Mouse (Mus musculus): ENCODE measurements around the gene Emilin1. TPM values are rescaled to one million over a fixed set of nuclear protein-coding genes. Genes with fewer than 3 reads are reported as not detected.

Gene Emilin1
- polyA plus RNA-seq, 1 experiment: 3.2 TPM

- H3K27me3 ChIP-seq (ENCODE audit: control insufficient read depth, insufficient read depth, low read length, poor library complexity, severe bottlenecking): no peaks in the 10 kb centered on the region
- H3K9me3 ChIP-seq (replicated peaks; ENCODE audit: control insufficient read depth, insufficient read depth, low read length, poor library complexity, severe bottlenecking): no peaks in the 10 kb centered on the region
- TF ChIP-seq POLR2A (IDR thresholded peaks at IDR 0.05; ENCODE audit: insufficient read depth, low read length): no peak
- no peak for TF ChIP-seq CTCF (IDR thresholded peaks at IDR 0.05; ENCODE audit: low read depth, low read length)
- TF ChIP-seq EP300 (IDR thresholded peaks at IDR 0.05; ENCODE audit: insufficient read depth, low read depth, low read length): no peak
- H3K9ac ChIP-seq (ENCODE audit: low read depth, poor library complexity, severe bottlenecking): no peak overlapping the region
- H3K27ac ChIP-seq (ENCODE audit: insufficient read depth, low read length): no peak overlapping the region
- peaks cover 3% of the 10 kb centered on the region for H3K4me1 ChIP-seq (ENCODE audit: control insufficient read depth, insufficient read depth, low read length)
- H3K4me3 ChIP-seq (ENCODE audit: low read depth, low read length): no peak overlapping the region
- H3K36me3 ChIP-seq (ENCODE audit: control insufficient read depth, insufficient read depth, low read length, poor library complexity, severe bottlenecking): no peaks in the 10 kb centered on the region
Observed at GRCm38 (mm10) chr5:30915456-30915855, 2.3 kb downstream of the Emilin1 start.

- Histone ChIP-seq H3K9me3 (replicated peaks; ENCODE audit: control insufficient read depth, insufficient read depth, low read length, poor library complexity, severe bottlenecking) (no peaks in the 10 kb centered on the region), H3K4me3 (ENCODE audit: low read depth, low read length) (peak overlapping the region; percentile 37; the same call in 1 of the 2 replicates), H3K27ac (ENCODE audit: insufficient read depth, low read length) (no peak overlapping the region), H3K9ac (ENCODE audit: low read depth, poor library complexity, severe bottlenecking) (0 out of 2 replicates have a peak overlapping the region, but pooled peaks have one; percentile 22), H3K36me3 (ENCODE audit: control insufficient read depth, insufficient read depth, low read length, poor library complexity, severe bottlenecking) (no peaks in the 10 kb centered on the region), H3K27me3 (ENCODE audit: control insufficient read depth, insufficient read depth, low read length, poor library complexity, severe bottlenecking) (no peaks in the 10 kb centered on the region), H3K4me1 (ENCODE audit: control insufficient read depth, insufficient read depth, low read length) (peaks cover 4% of the 10 kb centered on the region)
- peak; percentile 26 for TF ChIP-seq CTCF (IDR thresholded peaks at IDR 0.05; ENCODE audit: low read depth, low read length)
- TF ChIP-seq POLR2A (IDR thresholded peaks at IDR 0.05; ENCODE audit: insufficient read depth, low read length): no peak
Observed at GRCm38 (mm10) chr5:30915974-30916433, 2.8 kb downstream of the Emilin1 start.

GRCm38 (mm10) chr5:30916841-30917240 is 3.6 kb downstream of the Emilin1 start:
- no peak for TF ChIP-seq CTCF (IDR thresholded peaks at IDR 0.05; ENCODE audit: low read depth, low read length)
- no peak for TF ChIP-seq POLR2A (IDR thresholded peaks at IDR 0.05; ENCODE audit: insufficient read depth, low read length)
- TF ChIP-seq EP300 (IDR thresholded peaks at IDR 0.05; ENCODE audit: insufficient read depth, low read depth, low read length): no peak
- Histone ChIP-seq H3K27me3 (ENCODE audit: control insufficient read depth, insufficient read depth, low read length, poor library complexity, severe bottlenecking) (no peaks in the 10 kb centered on the region), H3K36me3 (ENCODE audit: control insufficient read depth, insufficient read depth, low read length, poor library complexity, severe bottlenecking) (no peaks in the 10 kb centered on the region), H3K27ac (ENCODE audit: insufficient read depth, low read length) (no peak overlapping the region), H3K9ac (ENCODE audit: low read depth, poor library complexity, severe bottlenecking) (peak overlapping the region; percentile 17; the same call in 1 of the 2 replicates), H3K9me3 (replicated peaks; ENCODE audit: control insufficient read depth, insufficient read depth, low read length, poor library complexity, severe bottlenecking) (no peaks in the 10 kb centered on the region), H3K4me1 (ENCODE audit: control insufficient read depth, insufficient read depth, low read length) (peaks cover 4% of the 10 kb centered on the region), H3K4me3 (ENCODE audit: low read depth, low read length) (no peak overlapping the region)

GRCm38 (mm10) chr5:30917348-30917747 is 4.1 kb downstream of the Emilin1 start:
- no peak for TF ChIP-seq POLR2A (IDR thresholded peaks at IDR 0.05; ENCODE audit: insufficient read depth, low read length)
- TF ChIP-seq CTCF (IDR thresholded peaks at IDR 0.05; ENCODE audit: low read depth, low read length): no peak
- no peak for TF ChIP-seq EP300 (IDR thresholded peaks at IDR 0.05; ENCODE audit: insufficient read depth, low read depth, low read length)
- no peaks in the 10 kb centered on the region for H3K9me3 ChIP-seq (replicated peaks; ENCODE audit: control insufficient read depth, insufficient read depth, low read length, poor library complexity, severe bottlenecking)
- no peaks in the 10 kb centered on the region for H3K36me3 ChIP-seq (ENCODE audit: control insufficient read depth, insufficient read depth, low read length, poor library complexity, severe bottlenecking)
- H3K27ac ChIP-seq (ENCODE audit: insufficient read depth, low read length): no peak overlapping the region
- peaks cover 4% of the 10 kb centered on the region for H3K4me1 ChIP-seq (ENCODE audit: control insufficient read depth, insufficient read depth, low read length)
- H3K27me3 ChIP-seq (ENCODE audit: control insufficient read depth, insufficient read depth, low read length, poor library complexity, severe bottlenecking): no peaks in the 10 kb centered on the region
- H3K4me3 ChIP-seq (ENCODE audit: low read depth, low read length): no peak overlapping the region
- H3K9ac ChIP-seq (ENCODE audit: low read depth, poor library complexity, severe bottlenecking): peak overlapping the region; percentile 17; the same call in 1 of the 2 replicates

- no peak overlapping the region for H3K4me3 ChIP-seq (ENCODE audit: low read depth, low read length)
- no peaks in the 10 kb centered on the region for H3K9me3 ChIP-seq (replicated peaks; ENCODE audit: control insufficient read depth, insufficient read depth, low read length, poor library complexity, severe bottlenecking)
- H3K27ac ChIP-seq (ENCODE audit: insufficient read depth, low read length): no peak overlapping the region
- H3K36me3 ChIP-seq (ENCODE audit: control insufficient read depth, insufficient read depth, low read length, poor library complexity, severe bottlenecking): no peaks in the 10 kb centered on the region
- H3K4me1 ChIP-seq (ENCODE audit: control insufficient read depth, insufficient read depth, low read length): peaks cover 4% of the 10 kb centered on the region
- H3K27me3 ChIP-seq (ENCODE audit: control insufficient read depth, insufficient read depth, low read length, poor library complexity, severe bottlenecking): no peaks in the 10 kb centered on the region
- TF ChIP-seq POLR2A (IDR thresholded peaks at IDR 0.05; ENCODE audit: insufficient read depth, low read length) (no peak), EP300 (IDR thresholded peaks at IDR 0.05; ENCODE audit: insufficient read depth, low read depth, low read length) (no peak), CTCF (IDR thresholded peaks at IDR 0.05; ENCODE audit: low read depth, low read length) (no peak)
- H3K9ac ChIP-seq (ENCODE audit: low read depth, poor library complexity, severe bottlenecking): no peak overlapping the region
Observed at GRCm38 (mm10) chr5:30917891-30918670, 4.9 kb downstream of the Emilin1 start.

- TF ChIP-seq EP300 (IDR thresholded peaks at IDR 0.05; ENCODE audit: insufficient read depth, low read depth, low read length): no peak
- TF ChIP-seq CTCF (IDR thresholded peaks at IDR 0.05; ENCODE audit: low read depth, low read length): no peak
- no peak for TF ChIP-seq POLR2A (IDR thresholded peaks at IDR 0.05; ENCODE audit: insufficient read depth, low read length)
- H3K9ac ChIP-seq (ENCODE audit: low read depth, poor library complexity, severe bottlenecking): no peak overlapping the region
- H3K4me3 ChIP-seq (ENCODE audit: low read depth, low read length): no peak overlapping the region
- H3K27me3 ChIP-seq (ENCODE audit: control insufficient read depth, insufficient read depth, low read length, poor library complexity, severe bottlenecking): no peaks in the 10 kb centered on the region
- no peaks in the 10 kb centered on the region for H3K36me3 ChIP-seq (ENCODE audit: control insufficient read depth, insufficient read depth, low read length, poor library complexity, severe bottlenecking)
- H3K4me1 ChIP-seq (ENCODE audit: control insufficient read depth, insufficient read depth, low read length): peaks cover 4% of the 10 kb centered on the region
- H3K27ac ChIP-seq (ENCODE audit: insufficient read depth, low read length): no peak overlapping the region
- H3K9me3 ChIP-seq (replicated peaks; ENCODE audit: control insufficient read depth, insufficient read depth, low read length, poor library complexity, severe bottlenecking): no peaks in the 10 kb centered on the region
Observed at GRCm38 (mm10) chr5:30918691-30919090, 5.5 kb downstream of the Emilin1 start.
